Mouse (Mus musculus): ENCODE measurements around the gene Asap2. TPM values are rescaled to one million over a fixed set of nuclear protein-coding genes. Genes with fewer than 3 reads are reported as not detected.

Gene Asap2
- polyA plus RNA-seq, 1 experiment: 13.9 TPM

DNA sequence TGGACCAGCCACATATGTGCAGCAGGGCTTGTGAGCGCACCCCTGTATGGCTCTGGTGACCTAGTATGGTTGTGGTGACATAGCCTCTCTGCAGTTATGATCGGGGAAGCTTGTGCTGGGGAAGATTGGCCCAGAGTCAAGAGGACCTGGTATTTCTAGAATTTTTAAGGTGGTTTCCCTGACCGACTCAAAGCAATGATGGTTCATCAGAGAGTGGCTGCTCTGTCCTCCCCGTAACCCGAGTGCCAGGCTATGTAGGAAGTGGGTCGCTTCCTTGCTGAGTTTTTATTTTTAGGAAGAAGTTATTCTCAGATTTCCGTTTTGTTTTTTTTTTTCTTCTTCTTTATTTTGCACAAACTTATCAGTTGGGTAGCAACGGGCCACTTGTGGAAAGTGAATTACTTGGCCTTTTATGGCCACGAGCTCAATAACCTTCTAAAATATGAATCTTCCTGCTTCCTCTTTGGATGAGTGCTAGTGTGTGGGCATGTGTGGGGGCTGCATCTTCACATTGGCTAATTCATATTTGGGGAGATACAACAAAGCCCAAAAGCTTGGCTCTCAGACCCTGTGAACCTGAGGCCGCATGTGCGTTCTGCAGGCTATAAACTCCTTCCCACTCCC, 218.0 kb downstream of the Asap2 start:
- no peaks in the 10 kb centered on the region for H3K36me3 ChIP-seq (ENCODE audit: control insufficient read depth, insufficient read depth, low read length, poor library complexity, severe bottlenecking)
- H3K27me3 ChIP-seq (ENCODE audit: control insufficient read depth, insufficient read depth, low read length, poor library complexity, severe bottlenecking): no peaks in the 10 kb centered on the region
- H3K4me1 ChIP-seq (ENCODE audit: control insufficient read depth, insufficient read depth, low read length): no peaks in the 10 kb centered on the region

DNA sequence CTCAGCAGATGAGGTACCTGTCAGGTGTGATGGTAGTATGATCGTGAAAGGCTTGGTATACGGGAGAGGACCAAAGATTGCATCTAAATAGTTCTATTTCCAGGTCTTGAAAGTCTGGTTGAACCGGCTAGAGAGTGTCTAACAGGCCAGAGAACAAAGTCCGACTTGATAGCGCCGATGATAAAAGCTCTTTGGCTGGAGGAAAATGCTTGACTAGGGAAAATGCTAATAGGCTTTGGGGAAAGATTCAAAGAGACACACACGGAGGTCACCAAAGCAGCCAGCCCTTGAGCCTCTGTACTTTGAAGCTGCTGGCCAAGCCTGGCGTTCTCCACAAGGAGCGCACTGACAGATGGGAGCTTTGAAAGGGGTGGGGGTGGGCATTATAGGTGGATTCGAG, 219.0 kb downstream of the Asap2 start:
- H3K27ac ChIP-seq (ENCODE audit: insufficient read depth, low read length): no peak overlapping the region
- H3K36me3 ChIP-seq (ENCODE audit: control insufficient read depth, insufficient read depth, low read length, poor library complexity, severe bottlenecking): no peaks in the 10 kb centered on the region
- no peaks in the 10 kb centered on the region for H3K27me3 ChIP-seq (ENCODE audit: control insufficient read depth, insufficient read depth, low read length, poor library complexity, severe bottlenecking)
- H3K4me3 ChIP-seq (ENCODE audit: low read depth, low read length): no peak overlapping the region
- H3K9me3 ChIP-seq (replicated peaks; ENCODE audit: control insufficient read depth, insufficient read depth, low read length, poor library complexity, severe bottlenecking): no peaks in the 10 kb centered on the region
- no peak overlapping the region for H3K9ac ChIP-seq (ENCODE audit: low read depth, poor library complexity, severe bottlenecking)
- TF ChIP-seq EP300 (IDR thresholded peaks at IDR 0.05; ENCODE audit: insufficient read depth, low read depth, low read length) (no peak), CTCF (IDR thresholded peaks at IDR 0.05; ENCODE audit: low read depth, low read length) (no peak), POLR2A (IDR thresholded peaks at IDR 0.05; ENCODE audit: insufficient read depth, low read length) (no peak)
- H3K4me1 ChIP-seq (ENCODE audit: control insufficient read depth, insufficient read depth, low read length): no peaks in the 10 kb centered on the region

More for the DNA sequence above, 218.0 kb downstream of the Asap2 start:
- Histone ChIP-seq H3K27ac (ENCODE audit: insufficient read depth, low read length) (no peak overlapping the region), H3K9ac (ENCODE audit: low read depth, poor library complexity, severe bottlenecking) (no peak overlapping the region), H3K4me3 (ENCODE audit: low read depth, low read length) (no peak overlapping the region), H3K9me3 (replicated peaks; ENCODE audit: control insufficient read depth, insufficient read depth, low read length, poor library complexity, severe bottlenecking) (no peaks in the 10 kb centered on the region)
- no peak for TF ChIP-seq CTCF (IDR thresholded peaks at IDR 0.05; ENCODE audit: low read depth, low read length)
- no peak for TF ChIP-seq POLR2A (IDR thresholded peaks at IDR 0.05; ENCODE audit: insufficient read depth, low read length)
- no peak for TF ChIP-seq EP300 (IDR thresholded peaks at IDR 0.05; ENCODE audit: insufficient read depth, low read depth, low read length)

DNA sequence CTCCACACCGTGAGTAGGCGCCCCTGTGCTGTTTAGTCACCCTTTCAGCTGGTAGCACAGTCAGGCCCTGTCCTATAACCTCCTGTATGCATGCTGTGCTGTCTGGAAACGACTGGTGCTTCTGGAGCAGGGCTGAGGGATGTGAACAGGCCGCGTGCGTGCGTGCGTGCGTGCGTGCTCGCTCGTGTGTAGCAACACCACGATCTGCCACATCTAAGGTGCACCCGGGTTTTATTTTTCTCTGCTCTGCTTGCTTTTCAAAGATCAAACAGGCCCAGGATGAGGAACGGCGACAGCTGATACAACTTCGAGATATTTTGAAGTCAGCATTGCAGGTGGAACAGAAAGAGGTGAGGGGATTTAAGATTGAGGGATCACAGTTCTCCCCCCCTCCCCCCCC, 222.6 kb downstream of the Asap2 start:
- no peak overlapping the region for H3K4me3 ChIP-seq (ENCODE audit: low read depth, low read length)
- no peaks in the 10 kb centered on the region for H3K36me3 ChIP-seq (ENCODE audit: control insufficient read depth, insufficient read depth, low read length, poor library complexity, severe bottlenecking)
- TF ChIP-seq POLR2A (IDR thresholded peaks at IDR 0.05; ENCODE audit: insufficient read depth, low read length) (no peak), EP300 (IDR thresholded peaks at IDR 0.05; ENCODE audit: insufficient read depth, low read depth, low read length) (no peak)
- H3K9me3 ChIP-seq (replicated peaks; ENCODE audit: control insufficient read depth, insufficient read depth, low read length, poor library complexity, severe bottlenecking): no peaks in the 10 kb centered on the region
- H3K27ac ChIP-seq (ENCODE audit: insufficient read depth, low read length): no peak overlapping the region
- no peaks in the 10 kb centered on the region for H3K27me3 ChIP-seq (ENCODE audit: control insufficient read depth, insufficient read depth, low read length, poor library complexity, severe bottlenecking)
- H3K4me1 ChIP-seq (ENCODE audit: control insufficient read depth, insufficient read depth, low read length): no peaks in the 10 kb centered on the region
- no peak overlapping the region for H3K9ac ChIP-seq (ENCODE audit: low read depth, poor library complexity, severe bottlenecking)

DNA sequence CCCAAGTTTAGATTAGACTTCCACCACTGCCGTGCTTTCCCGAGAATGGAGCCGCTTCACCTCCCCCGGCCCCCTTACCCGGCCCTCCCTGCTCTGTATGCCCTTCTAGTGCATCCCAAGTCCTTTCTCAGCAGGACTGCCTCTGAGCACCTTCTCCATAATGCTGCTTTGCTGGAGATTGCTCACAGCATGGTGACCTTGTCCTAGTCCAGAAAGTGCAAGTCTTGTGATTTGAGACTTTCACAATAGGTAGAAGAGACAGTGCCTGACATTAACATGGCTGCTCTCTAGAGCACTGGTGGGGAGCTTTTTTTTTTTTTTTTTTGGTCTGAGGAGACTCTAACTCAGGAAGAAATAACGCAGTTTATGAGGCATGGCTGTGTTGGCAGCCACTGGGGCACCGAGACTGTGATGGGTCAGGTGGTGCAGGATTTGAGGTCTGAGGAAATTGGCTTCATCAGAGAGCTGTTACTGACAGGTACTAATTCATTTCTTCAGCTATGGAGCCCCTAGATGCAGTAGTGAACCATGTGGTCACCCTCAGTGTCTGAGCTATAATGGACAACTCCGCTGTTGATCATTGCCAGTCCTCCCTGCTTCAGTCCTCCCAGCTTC, 224.4 kb downstream of the Asap2 start:
- no peak overlapping the region for H3K9ac ChIP-seq (ENCODE audit: low read depth, poor library complexity, severe bottlenecking)
- H3K36me3 ChIP-seq (ENCODE audit: control insufficient read depth, insufficient read depth, low read length, poor library complexity, severe bottlenecking): no peaks in the 10 kb centered on the region
- no peak overlapping the region for H3K27ac ChIP-seq (ENCODE audit: insufficient read depth, low read length)
- TF ChIP-seq EP300 (IDR thresholded peaks at IDR 0.05; ENCODE audit: insufficient read depth, low read depth, low read length) (no peak), POLR2A (IDR thresholded peaks at IDR 0.05; ENCODE audit: insufficient read depth, low read length) (no peak), CTCF (IDR thresholded peaks at IDR 0.05; ENCODE audit: low read depth, low read length) (no peak)
- no peak overlapping the region for H3K4me3 ChIP-seq (ENCODE audit: low read depth, low read length)
- no peaks in the 10 kb centered on the region for H3K4me1 ChIP-seq (ENCODE audit: control insufficient read depth, insufficient read depth, low read length)
- H3K27me3 ChIP-seq (ENCODE audit: control insufficient read depth, insufficient read depth, low read length, poor library complexity, severe bottlenecking): no peaks in the 10 kb centered on the region
- no peaks in the 10 kb centered on the region for H3K9me3 ChIP-seq (replicated peaks; ENCODE audit: control insufficient read depth, insufficient read depth, low read length, poor library complexity, severe bottlenecking)

DNA sequence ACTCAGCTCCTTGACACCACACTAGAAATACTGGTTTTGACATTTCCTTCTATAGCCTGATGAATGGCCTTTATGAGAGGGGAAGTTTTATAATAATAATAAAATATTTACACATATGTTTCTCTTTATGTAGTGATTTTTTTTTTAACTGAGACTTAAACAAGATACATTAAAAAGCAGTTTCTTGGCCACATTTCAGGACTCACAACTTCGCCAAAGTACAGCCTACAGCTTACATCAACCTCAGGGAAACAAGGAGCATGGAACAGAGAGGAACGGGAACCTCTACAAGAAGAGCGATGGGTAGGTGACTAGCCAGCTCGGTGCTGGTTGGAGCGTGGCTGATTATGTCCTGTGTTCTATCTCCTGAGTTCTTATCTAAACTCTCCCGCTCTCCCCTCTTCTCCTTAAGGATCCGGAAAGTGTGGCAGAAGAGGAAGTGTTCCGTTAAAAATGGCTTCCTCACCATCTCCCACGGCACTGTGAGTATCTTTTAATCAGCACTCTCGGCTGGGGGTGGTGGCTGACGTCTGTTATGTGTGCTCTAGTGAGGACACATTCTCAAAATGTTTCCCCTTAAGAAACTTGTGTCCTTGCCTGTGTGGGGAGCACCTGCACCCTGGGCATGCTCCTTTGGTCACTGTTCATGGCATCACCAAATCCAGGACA, 227.7 kb downstream of the Asap2 start:
- no peak for TF ChIP-seq POLR2A (IDR thresholded peaks at IDR 0.05; ENCODE audit: insufficient read depth, low read length)
- no peak for TF ChIP-seq EP300 (IDR thresholded peaks at IDR 0.05; ENCODE audit: insufficient read depth, low read depth, low read length)
- no peak for TF ChIP-seq CTCF (IDR thresholded peaks at IDR 0.05; ENCODE audit: low read depth, low read length)
- Histone ChIP-seq H3K27me3 (ENCODE audit: control insufficient read depth, insufficient read depth, low read length, poor library complexity, severe bottlenecking) (no peaks in the 10 kb centered on the region), H3K27ac (ENCODE audit: insufficient read depth, low read length) (no peak overlapping the region), H3K36me3 (ENCODE audit: control insufficient read depth, insufficient read depth, low read length, poor library complexity, severe bottlenecking) (no peaks in the 10 kb centered on the region), H3K4me1 (ENCODE audit: control insufficient read depth, insufficient read depth, low read length) (no peaks in the 10 kb centered on the region), H3K4me3 (ENCODE audit: low read depth, low read length) (no peak overlapping the region), H3K9ac (ENCODE audit: low read depth, poor library complexity, severe bottlenecking) (no peak overlapping the region), H3K9me3 (replicated peaks; ENCODE audit: control insufficient read depth, insufficient read depth, low read length, poor library complexity, severe bottlenecking) (no peaks in the 10 kb centered on the region)

DNA sequence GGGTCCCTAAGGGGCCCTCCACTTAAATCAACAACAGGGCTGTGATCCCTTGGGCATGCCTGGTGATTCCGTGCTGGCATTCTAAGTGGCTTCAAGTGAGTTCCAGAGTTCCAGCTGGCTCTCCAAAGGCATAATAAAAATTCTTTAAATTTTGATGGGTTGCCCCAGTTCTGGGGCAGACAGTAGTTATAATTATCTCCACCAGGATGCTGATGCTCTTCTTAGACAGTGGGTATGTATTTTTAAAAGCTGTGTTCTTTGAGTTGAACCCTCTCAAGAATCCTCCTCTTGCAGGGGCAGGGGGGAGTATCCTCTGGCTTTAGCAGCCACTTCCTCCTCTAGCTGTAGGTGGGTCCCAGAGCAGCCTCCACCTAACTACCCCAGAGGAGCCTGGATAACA, 230.3 kb downstream of the Asap2 start:
- no peaks in the 10 kb centered on the region for H3K9me3 ChIP-seq (replicated peaks; ENCODE audit: control insufficient read depth, insufficient read depth, low read length, poor library complexity, severe bottlenecking)
- H3K9ac ChIP-seq (ENCODE audit: low read depth, poor library complexity, severe bottlenecking): no peak overlapping the region
- H3K4me1 ChIP-seq (ENCODE audit: control insufficient read depth, insufficient read depth, low read length): peaks cover 2% of the 10 kb centered on the region
- H3K27ac ChIP-seq (ENCODE audit: insufficient read depth, low read length): no peak overlapping the region
- TF ChIP-seq CTCF (IDR thresholded peaks at IDR 0.05; ENCODE audit: low read depth, low read length): no peak
- no peak for TF ChIP-seq POLR2A (IDR thresholded peaks at IDR 0.05; ENCODE audit: insufficient read depth, low read length)
- no peak for TF ChIP-seq EP300 (IDR thresholded peaks at IDR 0.05; ENCODE audit: insufficient read depth, low read depth, low read length)
- H3K27me3 ChIP-seq (ENCODE audit: control insufficient read depth, insufficient read depth, low read length, poor library complexity, severe bottlenecking): no peaks in the 10 kb centered on the region
- no peak overlapping the region for H3K4me3 ChIP-seq (ENCODE audit: low read depth, low read length)
- H3K36me3 ChIP-seq (ENCODE audit: control insufficient read depth, insufficient read depth, low read length, poor library complexity, severe bottlenecking): no peaks in the 10 kb centered on the region

Measured in ES-Bruce4 (cell line).